Mouse (Mus musculus) erythroblast, embryonic 14.5 days (primary cell): Measurements from ENCODE around the gene Rarb. TPM values are rescaled to one million over a fixed set of nuclear protein-coding genes. Genes with fewer than 3 reads are reported as not detected.

ENCODE experiments used
- H3K27me3 ChIP-seq: 2 replicates; pipeline ENCODE4 v1.6.1; 2012; ENCODE audit warnings: inconsistent platforms; ENCODE audit not compliant: control insufficient read depth
- H3K36me3 ChIP-seq: 2 replicates; pipeline ENCODE4 v1.6.1; 2012; ENCODE audit warnings: mild to moderate bottlenecking, inconsistent platforms; ENCODE audit not compliant: control insufficient read depth
- H3K4me1 ChIP-seq: 2 replicates; pipeline ENCODE4 v1.6.1; 2012; ENCODE audit warnings: inconsistent platforms; ENCODE audit not compliant: control insufficient read depth
- H3K4me3 ChIP-seq: replicated peaks from 2 replicates; pipeline ENCODE3; 2012; ENCODE audit warnings: moderate library complexity, mild to moderate bottlenecking, inconsistent platforms
- H3K9me3 ChIP-seq: 2 replicates; pipeline ENCODE4 v1.6.1; 2012; ENCODE audit warnings: low read length, inconsistent platforms, mixed read lengths; ENCODE audit not compliant: control insufficient read depth
- GATA1 ChIP-seq: IDR thresholded peaks from 2 replicates; pipeline ENCODE4 v1.6.1; 2012; ENCODE audit warnings: low read length, inconsistent platforms, mixed read lengths
- TAL1 ChIP-seq: IDR thresholded peaks from 3 replicates; pipeline ENCODE4 v1.6.1; 2012; ENCODE audit warnings: low read length, inconsistent platforms, mixed read lengths
- polyA plus RNA-seq: library from polyadenylated mRNA; stranded (reverse); fragments of >175 nt; gene quantifications from 2 replicates; pipeline ENCODE4 v1.2.3, GENCODE M21; 2012

Rarb gene
- polyA plus RNA-seq, 1 experiment = not detected

DNA sequence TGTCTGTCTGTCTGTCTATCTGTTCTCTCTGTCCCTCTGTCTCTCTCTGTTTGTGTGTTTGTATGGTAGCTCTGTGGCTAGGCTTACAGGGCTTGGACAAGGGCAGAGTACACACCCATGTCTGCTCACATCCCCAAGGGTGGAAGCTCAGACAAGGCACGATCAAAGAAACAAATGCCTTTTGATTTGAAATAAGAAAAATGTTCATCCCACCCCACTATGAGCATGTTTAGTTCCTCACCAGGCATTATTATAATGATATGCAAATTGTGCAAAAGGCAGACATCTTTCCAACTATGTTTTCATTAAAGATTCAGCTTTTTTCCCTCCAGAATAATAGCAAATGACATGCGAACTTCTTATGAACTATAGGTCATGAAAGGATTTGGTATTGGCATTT lies 105.2 kb downstream of the Rarb start:
- Histone ChIP-seq H3K4me3 (no peak overlapping the region), H3K27me3 (no peaks in the 10 kb centered on the region), H3K4me1 (no peaks in the 10 kb centered on the region), H3K9me3 (no peaks in the 10 kb centered on the region), H3K36me3 (no peaks in the 10 kb centered on the region)
- no peak for TF ChIP-seq GATA1
- no peak for TF ChIP-seq TAL1

DNA sequence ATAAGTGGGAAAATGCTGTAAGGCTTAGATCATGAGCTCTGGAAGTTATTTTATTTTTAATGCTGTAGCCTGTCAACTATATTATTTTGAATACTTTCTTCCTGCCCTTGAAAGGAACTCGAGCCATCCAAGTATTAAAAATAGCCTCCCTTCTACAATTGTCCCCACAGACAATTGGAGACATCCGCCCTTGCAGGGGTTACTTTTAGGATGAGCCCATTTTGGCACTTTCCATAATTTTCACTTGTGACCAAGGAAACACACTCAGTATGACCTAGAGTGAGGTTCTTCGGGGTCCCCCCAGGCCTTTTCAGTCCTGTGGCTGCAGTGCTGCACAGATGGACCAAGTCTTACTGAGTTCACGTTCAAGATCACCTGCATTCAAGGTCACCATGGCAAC lies 119.7 kb downstream of the Rarb start:
- H3K4me1 ChIP-seq = no peaks in the 10 kb centered on the region
- no peaks in the 10 kb centered on the region for H3K36me3 ChIP-seq
- TF ChIP-seq GATA1 = no peak
- TF ChIP-seq TAL1 = no peak

DNA sequence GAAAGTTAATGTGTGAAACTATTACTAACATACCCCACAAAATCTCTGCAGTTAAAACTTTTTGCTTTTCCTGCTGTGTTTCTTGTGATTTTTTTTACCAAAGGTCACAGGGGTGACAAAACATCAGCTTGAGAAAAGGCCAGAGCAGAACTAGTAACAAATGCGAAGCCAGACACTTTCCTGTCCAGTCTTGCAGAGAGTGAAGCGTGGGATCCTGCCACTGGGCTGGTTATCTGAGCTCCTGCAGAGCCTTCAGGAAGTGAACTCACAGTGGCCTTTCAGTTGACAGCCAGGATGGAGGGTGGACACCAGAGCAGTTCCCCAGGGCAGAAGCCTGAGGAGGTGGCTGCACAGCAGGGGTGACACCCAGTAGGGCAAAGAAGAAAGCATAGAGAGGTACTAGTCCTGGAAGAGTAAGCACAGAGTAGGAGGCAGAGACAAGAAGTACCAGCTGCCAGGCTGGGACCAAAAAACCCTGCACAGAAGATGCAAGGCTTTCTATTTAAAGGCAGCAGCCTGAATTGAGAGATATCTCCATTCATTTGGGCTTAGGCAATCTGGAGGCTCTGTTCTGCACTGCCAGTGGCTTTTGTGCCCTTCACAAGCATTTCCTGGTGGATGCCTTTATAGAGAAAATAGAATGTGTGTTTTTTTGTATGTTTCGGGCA lies 123.4 kb downstream of the Rarb start:
- TF ChIP-seq GATA1 (no peak), TAL1 (no peak)
- H3K4me1 ChIP-seq = no peaks in the 10 kb centered on the region
- no peaks in the 10 kb centered on the region for H3K36me3 ChIP-seq
- H3K27me3 ChIP-seq = no peaks in the 10 kb centered on the region
- H3K4me3 ChIP-seq = no peak overlapping the region
- H3K9me3 ChIP-seq = no peaks in the 10 kb centered on the region; the same call in 1 of the 2 replicates

More for the DNA sequence above, 119.7 kb downstream of the Rarb start:
- Histone ChIP-seq H3K27me3 (no peaks in the 10 kb centered on the region), H3K4me3 (no peak overlapping the region), H3K9me3 (no peaks in the 10 kb centered on the region)

DNA sequence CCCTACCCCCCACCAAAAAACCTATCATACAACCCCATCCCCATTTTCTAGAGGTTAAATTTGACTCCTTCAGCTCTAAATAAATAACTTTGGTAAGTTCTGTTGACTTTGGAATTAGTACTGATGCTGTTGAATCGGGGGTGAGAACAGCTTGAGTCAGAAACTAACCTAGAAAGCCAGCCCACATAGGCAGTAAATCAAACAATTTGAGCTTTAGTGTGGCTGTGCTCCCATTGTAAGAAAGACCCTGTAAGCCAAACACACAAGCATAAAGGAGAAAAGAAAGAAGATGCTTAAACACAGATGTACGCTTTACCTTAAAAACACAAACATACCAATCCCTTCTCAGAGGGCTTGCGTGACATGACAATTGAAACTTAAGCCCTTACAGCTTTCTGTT lies 140.6 kb downstream of the Rarb start:
- TF ChIP-seq GATA1 (no peak), TAL1 (no peak)
- no peaks in the 10 kb centered on the region for H3K4me1 ChIP-seq

DNA sequence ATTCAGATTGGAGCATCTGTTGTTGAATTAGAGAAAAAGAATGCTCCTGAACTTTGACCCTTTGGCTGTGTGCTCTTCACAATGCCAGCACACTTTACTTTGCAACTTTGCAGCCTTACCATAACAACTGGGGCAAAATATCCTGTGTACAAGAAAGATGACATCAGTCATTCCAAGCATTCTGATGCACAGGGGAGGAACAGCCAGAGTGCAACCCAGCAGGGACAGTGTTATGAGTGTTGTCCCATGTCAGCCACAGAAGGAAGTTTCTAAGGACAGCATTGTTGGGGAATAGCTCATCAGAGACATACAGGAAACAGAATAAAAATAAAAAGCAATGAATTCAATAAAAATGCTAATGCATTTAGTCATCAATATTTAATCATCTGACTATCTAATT lies 141.9 kb downstream of the Rarb start:
- no peaks in the 10 kb centered on the region for H3K4me1 ChIP-seq
- no peak overlapping the region for H3K4me3 ChIP-seq
- H3K27me3 ChIP-seq = no peaks in the 10 kb centered on the region
- no peak for TF ChIP-seq TAL1
- TF ChIP-seq GATA1 = no peak
- H3K9me3 ChIP-seq = no peaks in the 10 kb centered on the region
- no peaks in the 10 kb centered on the region for H3K36me3 ChIP-seq

More for the DNA sequence above, 140.6 kb downstream of the Rarb start:
- H3K27me3 ChIP-seq = no peaks in the 10 kb centered on the region
- H3K4me3 ChIP-seq = no peak overlapping the region
- no peaks in the 10 kb centered on the region for H3K9me3 ChIP-seq
- no peaks in the 10 kb centered on the region for H3K36me3 ChIP-seq

DNA sequence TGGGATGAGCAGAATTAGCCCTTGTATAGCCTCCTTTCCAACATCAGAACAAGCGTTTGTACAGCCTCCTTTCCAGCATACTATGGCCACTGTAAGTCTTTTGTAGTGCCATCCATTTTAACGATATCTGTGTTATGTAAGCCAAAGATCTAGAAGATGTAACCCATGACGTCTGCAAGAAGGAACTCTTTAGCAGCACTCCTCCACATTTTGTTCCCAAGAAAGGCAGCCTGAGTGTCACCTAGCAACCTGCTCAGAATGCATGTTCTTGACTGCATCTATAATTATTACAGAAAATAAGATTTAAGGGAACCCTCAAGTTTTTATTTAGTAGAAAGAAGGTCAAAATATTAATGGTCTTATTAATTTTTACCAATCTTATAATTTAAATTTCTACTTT lies 148.4 kb downstream of the Rarb start:
- H3K4me1 ChIP-seq = no peaks in the 10 kb centered on the region
- H3K27me3 ChIP-seq = no peaks in the 10 kb centered on the region
- H3K36me3 ChIP-seq = no peaks in the 10 kb centered on the region
- no peak overlapping the region for H3K4me3 ChIP-seq
- H3K9me3 ChIP-seq = no peaks in the 10 kb centered on the region
- no peak for TF ChIP-seq TAL1
- no peak for TF ChIP-seq GATA1

DNA sequence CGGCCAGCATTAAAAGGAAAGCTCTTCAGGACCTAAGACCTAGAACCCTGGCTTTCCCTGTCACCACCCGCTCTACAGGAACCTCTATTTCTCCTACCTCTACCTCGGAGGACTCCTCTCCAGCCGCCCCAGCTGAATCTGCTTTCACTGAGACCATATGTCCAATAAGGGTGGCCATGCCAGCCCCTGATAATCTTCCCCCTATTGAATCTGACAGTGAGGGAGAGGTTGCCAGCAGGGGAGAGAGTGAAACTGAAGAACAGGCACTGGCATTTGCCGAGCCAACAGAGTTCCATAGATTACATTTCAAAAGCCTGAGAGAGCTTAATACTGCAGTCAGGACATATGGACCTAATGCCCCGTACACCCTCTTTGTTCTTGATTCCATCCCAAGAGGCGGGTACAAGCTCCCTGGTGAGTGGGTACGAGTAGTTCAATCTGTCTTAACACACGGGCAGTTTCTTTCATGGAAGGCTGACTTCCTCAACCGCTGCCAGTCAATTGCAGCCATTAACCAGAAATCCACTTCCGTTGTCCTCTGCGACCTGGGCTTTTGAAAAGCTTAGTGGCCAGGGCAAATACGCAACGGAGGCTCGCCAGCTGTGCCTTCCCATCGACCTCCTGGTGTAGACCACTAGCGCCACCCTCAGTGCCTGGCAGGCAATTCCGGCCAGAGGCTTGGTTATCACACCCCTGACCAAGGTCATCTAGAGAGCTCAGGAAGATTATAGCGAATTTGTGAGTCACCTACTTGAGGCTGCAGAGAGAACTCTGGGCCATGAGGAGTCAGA lies 179.6 kb downstream of the Rarb start:
- H3K9me3 ChIP-seq = peaks cover 43% of the 10 kb centered on the region

DNA sequence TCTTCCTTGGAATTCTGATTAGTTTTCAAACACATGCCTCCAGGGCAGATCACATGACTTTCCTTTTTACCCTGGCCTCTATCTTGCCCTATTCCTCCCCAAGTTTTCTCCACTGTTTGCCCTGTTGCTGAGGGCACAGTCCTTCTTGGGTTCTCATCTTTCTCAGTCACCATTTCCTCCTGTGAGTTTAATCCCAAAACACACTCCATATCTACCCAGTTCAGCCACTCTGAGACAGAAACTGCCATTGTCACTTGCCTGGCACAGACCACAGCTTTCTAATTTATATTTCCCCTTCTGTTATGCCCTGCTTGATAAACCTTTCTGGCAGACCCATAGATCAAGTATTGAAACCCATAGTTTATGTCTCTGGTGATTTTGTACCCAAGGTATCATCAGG lies 205.0 kb downstream of the Rarb start:
- Histone ChIP-seq H3K4me1 (no peaks in the 10 kb centered on the region), H3K36me3 (no peaks in the 10 kb centered on the region), H3K9me3 (no peaks in the 10 kb centered on the region), H3K4me3 (no peak overlapping the region), H3K27me3 (no peaks in the 10 kb centered on the region)
- TF ChIP-seq GATA1 (no peak), TAL1 (no peak)

More for the DNA sequence above, 179.6 kb downstream of the Rarb start:
- H3K4me3 ChIP-seq = no peak overlapping the region
- H3K36me3 ChIP-seq = no peaks in the 10 kb centered on the region
- no peak for TF ChIP-seq GATA1
- no peak for TF ChIP-seq TAL1
- H3K27me3 ChIP-seq = no peaks in the 10 kb centered on the region
- H3K4me1 ChIP-seq = no peaks in the 10 kb centered on the region

DNA sequence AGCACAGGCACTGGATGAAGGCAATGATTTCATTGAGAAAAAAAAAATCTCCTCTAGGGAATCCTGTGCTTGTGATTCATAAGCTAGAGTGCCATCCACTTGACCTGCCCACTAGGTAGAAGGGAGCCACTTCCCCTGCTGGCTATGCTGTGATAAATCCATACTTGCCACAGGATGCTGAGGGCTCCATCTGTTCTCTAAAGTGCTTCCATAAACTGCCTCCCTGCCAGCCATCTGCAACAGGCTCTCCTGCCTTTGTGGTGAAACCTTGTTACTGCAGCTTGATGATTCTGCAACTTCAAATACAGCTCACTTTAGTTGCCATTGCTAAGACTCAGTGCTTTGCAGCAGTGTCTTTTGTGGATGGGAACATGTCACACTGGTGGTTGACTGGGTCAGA lies 213.5 kb downstream of the Rarb start:
- H3K27me3 ChIP-seq = no peaks in the 10 kb centered on the region
- H3K36me3 ChIP-seq = no peaks in the 10 kb centered on the region
- no peak overlapping the region for H3K4me3 ChIP-seq
- H3K4me1 ChIP-seq = no peaks in the 10 kb centered on the region
- TF ChIP-seq TAL1 = no peak
- TF ChIP-seq GATA1 = no peak
- H3K9me3 ChIP-seq = no peaks in the 10 kb centered on the region
